Mouse (Mus musculus) lung, postnatal 36 days (tissue): ENCODE measurements at regions not wholly inside any gene's neighbourhood (a gene's known extent, or its start where the extent isn't known, plus 50 kb on each side); places are given as distances from the start of the nearest gene placed in this dataset.

Experiments
- DNase-seq: peaks from one replicate; pipeline ENCODE4 v3.0.0; 2022; ENCODE audit warnings: mixed read lengths

DNA sequence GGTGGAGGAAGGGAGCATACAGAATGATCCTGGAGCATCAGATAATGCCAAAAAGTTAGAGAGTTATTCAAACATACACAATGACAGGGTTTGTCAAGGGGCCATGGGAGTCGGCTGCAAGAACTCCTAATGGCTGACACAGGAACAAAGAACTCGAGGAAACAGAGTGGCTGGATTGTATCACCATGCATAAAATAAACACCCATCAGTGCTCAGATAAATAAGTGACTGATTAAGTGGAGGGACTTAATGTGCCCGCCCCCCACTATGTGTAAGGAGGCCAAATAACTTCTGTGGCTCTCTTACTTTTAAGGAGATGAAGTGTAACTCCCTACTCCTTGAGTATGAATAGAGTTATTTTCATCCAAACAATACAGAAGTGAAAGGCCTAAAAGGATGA is 220.1 kb upstream of the 9630041A04Rik start:
- peak; percentile 5 for DNase-seq

DNA sequence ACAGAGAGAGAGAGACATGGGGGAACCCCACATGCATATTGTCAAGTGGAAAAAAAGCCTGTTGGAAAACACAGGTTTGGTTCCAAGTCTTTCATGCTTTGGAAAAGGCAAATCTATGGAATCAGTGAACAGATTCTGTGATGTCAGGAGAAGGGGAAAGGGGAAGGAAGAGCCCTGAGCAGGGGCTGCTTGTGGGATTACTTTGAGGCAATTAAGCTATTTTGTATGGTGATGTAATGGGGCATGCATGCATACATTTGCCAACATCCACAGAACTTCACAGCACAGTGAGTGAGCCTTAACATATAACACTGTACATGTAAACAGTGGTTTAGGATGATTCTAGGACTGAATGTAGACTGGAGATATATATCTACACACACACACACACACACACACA is 221.0 kb upstream of the 9630041A04Rik start:
- DNase-seq, result no peak

DNA sequence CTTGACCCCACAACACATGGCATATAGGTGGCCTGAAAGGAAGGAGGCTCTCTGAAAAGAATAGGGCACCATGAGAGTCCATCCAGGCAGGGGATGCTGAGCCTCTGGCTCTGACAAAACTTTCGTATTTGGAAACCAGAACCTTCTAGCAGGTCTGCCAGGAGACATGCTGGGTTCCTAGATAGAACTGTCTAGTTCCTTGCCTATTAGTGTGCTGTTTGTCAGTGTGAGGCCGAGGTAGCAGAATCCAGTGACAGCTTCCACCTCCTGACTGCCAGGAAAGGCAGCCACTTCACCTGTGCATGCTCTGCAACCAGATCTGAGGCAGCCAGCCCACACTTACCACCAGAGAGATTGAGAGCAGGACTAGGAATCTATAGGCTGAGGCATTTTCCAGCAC is 245.4 kb upstream of the 9630041A04Rik start:
- DNase-seq, result no peak

DNA sequence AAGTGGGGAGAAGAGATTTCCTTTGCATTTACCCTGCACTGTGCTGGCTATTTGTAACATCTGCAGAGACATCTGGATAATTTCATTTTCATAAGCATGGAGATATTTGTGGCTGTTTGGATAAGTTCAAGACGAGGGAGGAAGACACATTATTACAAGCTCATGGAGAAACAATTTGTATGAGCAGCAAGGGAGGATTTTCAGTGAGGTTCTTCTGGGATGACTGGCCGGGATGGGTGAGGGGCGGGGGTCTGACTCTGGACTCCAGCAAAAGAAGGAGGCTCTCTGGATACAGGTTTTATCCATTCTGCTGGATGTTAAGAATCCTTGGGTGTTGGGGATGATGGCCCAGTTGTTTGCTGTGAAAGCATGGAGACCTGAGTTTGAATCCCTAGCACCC is 246.5 kb upstream of the 9630041A04Rik start:
- DNase-seq, result no peak

DNA sequence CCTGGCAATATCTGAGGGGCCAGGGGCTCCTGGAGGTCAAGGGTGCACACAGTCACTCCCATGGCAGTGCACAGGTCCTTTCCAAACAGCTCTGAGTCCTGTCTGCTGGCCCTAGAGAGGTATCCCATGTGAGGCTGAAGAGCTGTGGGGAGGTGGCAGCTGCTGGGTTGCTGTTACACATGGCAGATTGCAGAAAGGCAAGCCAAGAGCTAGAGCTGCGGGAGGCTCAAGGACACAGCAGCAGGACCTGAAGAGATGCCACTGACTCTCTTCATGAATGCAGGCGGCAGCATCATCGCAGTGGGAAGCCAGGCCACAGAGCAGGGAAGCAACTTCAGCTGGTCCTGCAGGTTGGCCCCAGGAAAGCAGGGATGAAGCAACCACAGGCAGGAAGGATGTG is 247.7 kb upstream of the 9630041A04Rik start:
- DNase-seq, result no peak

DNA sequence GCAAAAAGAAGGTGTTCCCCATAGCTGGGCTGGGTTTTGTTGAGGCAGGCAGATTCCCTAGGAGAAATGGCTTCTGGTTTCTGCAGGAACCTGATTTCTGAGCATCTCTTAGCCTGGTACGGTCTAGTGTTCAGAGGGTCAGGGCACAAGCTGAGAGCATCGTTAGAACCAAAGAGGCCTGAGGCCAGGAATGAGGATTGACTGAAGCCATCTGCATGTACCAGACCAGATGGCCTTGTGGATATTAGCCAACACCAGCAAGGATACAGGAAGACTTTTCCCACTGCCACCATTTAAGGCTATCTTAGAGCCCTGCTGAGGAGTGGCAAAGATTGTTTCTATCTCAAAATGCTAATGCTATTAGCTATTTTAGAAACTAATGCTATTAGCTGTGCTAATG is 248.2 kb upstream of the 9630041A04Rik start:
- peak; percentile 59 for DNase-seq

DNA sequence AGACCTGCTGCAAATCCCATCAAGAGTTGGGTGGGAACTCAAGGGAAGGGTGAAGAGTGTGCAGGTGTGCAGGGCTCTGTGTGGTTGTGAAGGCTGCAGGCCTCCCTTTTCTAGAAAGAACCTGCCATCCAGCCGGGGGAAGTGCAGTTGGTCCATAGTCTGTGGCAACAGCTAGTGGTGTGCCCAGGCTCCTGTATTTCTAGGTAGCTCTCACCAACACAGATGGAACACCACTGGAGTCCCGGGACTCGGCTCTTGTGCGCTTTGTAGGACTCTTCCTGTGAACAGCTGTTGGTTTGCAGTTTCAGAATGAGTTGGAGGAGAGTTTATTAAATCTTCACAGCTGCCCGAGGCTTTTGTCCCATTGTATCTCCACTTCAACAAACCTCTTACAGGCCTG is 248.7 kb upstream of the 9630041A04Rik start:
- DNase-seq, result no peak

DNA sequence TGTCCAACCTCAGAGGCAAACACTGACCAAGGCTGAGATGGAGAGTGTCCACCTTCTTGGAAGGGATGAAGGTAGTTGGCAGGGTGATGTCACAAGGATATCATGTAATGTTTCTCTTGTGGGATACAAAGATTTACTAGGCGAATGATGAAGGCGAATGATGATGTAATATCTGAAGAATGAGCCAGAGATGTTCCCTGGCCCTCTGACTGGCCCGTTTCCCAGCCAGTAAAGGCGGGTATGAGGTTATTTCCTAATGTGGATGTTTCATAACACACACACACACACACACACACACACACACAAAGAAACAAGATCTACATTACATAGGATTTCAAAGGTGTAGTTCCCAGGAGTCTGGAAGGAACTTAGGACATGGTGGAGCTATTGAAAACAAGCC is 249.1 kb upstream of the 9630041A04Rik start:
- DNase-seq, result peak; percentile 39

DNA sequence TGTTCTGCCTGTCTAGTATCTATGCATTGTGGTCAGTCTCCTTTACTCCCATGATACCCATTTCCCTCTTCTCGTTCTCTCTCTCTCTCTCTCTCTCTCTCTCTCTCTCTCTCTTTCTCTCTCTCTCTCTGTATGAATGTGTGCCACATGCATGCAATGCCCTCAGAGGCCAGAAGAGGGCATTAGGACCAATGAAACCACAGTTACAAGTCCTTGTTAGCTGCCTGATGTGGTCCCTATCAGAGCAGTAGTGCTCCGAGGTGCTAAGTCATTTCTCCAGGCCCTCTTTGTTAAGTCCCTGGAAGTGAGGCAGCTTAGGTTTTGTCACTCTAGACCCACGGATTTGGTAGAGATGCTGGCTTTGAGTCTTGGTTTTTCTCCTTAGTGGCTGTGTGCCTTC is 250.2 kb upstream of the 9630041A04Rik start:
- DNase-seq, result peak; percentile 22

DNA sequence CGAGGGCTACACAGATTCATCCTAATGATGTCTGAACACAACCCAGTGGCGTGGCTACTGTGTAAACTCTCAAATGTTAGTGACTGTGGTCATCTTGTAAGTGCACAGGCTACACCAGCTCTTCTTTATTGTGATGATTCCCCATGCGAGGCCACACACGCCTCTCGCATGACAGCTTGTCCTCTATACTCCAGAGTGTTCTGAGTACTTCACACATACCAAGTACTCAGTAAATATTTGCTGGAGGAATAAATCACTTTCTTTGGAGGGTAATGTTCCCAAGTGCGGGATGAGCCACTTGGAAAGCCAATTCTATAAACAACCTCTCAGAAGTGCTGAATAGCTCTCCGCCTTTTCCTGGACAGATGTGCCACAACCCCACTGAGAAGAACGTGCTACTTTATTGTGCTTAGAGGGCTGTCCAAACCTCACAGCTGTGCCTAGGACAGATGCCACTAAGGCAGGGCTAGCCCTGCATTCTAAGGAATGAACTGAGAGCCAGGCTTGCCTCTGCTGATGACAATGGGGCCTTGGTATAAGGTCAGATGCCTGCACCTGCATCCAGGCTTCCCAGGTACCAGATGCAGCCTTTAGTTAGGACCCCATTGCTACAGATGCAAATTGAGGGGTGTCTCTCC is 250.7 kb upstream of the 9630041A04Rik start:
- DNase-seq, result no peak

DNA sequence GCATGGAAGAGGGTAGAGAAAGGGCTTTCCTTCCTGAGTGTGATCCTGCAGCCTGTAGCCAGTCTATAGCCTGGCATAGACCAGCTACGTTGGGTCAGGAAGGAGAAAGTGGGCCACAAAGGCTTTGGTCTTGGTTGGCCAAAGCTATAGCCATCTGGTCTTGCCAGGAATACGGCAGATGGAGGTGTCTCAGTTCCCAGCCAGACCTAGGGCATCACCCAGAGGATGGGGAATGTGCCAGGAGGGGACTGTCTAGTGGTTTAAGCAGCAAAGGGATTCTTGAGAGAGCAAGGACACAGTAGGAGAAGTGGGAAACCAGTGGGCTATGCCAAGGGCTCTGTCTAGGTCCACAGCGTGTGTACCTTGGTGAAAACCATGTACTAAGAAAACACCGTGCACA is 251.3 kb upstream of the 9630041A04Rik start:
- DNase-seq, result no peak

DNA sequence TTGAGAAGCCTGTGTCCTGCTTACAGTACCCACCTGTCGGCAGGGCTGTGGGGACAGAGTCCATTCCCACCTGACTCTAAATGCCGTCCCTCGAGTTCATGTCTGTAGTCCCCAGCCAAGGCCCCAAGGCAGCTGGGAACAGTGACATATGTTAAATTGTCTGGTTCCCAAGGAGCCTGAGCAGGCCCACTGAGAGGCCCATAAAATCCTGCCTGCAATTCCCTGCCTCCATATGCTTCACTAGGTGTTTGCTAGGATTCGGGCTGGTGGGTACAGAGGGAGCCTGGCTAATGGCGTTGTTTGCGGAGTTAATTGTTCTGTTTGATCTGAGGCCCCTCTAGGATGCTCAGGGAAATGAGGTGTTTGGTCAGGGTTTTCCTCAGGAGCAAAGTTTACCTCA is 258.8 kb upstream of the 9630041A04Rik start:
- no peak for DNase-seq

DNA sequence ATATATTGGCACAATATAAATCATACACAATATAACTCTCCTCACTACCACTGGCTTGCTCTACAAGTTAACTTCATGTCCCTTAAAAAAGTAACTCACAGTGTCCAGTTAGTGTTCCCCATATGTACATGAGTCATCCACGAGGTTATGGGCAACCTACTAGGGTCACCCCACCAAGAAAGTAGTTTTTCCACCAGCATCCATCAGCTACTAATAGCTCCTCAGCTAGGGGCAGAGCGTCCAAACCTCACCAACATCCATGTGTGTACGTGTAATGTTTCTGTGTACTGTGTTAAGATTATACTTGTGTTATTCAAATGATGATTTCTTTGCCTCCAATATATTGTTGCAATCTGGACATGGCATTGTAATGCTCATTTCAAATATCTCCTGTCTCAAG is 264.7 kb upstream of the 9630041A04Rik start:
- no peak for DNase-seq

DNA sequence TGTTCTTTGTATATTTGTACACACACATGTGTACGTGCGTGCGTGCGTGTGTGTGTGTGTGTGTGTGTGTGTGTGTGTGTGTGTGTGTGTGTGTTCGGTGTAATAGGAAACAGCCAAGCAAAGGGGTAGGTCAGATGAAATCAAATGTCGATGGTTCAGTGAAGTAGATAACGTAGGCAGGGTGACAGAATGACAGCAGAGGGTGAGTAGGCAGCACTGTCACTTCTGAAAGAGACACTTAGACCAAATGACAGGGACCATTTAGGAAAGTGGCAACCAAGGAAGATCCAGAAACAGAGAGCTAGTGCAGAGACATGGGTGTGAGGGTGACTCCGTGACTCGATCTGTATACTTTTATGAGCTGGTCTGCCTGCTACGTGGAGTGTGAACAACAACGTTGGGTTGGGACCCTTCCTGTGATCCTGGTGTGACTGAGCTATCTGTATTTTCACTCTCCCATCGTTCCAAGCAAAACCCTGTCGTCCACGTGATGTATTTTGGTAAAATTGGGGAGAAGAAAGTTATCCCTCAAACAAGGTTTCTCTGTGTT is 266.5 kb upstream of the 9630041A04Rik start:
- no peak for DNase-seq

DNA sequence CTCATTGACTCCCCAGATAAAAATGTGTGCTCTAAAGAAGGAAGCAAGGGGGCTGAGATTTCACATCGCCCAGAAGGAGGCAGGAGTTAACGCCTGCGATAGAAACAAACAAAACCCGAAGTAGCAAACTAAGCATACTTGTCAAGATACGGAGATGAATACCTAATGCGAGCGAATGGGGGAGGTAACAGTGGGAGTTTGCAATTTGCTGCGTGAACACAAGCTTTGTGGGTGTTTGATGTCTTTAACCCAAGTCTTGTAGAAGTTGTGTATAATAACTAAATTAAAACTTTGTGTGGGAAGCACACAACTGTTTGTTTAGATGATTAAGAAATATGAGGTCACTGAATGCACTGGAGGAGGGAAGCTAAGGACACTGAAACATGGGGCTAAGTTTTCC is 269.0 kb upstream of the 9630041A04Rik start:
- no peak for DNase-seq

DNA sequence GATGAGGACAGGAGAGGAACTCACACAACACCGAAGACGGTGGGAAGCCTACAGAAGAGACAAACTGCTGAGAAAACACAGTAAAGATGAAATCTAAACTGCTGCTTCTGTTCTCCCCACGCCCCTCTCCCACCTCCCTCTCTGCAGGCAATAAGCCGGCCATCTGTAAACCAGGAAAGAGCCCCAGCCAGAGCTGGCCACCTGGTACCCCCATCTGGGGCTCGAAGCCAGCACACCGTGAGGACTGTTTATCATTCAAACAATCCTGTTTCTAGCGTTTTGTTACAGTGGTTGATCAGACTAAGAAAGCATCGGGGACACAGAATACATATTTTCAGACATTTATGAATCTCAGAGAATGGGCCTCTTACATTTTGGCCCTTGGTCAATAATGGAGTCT is 270.0 kb upstream of the 9630041A04Rik start:
- DNase-seq, result no peak

DNA sequence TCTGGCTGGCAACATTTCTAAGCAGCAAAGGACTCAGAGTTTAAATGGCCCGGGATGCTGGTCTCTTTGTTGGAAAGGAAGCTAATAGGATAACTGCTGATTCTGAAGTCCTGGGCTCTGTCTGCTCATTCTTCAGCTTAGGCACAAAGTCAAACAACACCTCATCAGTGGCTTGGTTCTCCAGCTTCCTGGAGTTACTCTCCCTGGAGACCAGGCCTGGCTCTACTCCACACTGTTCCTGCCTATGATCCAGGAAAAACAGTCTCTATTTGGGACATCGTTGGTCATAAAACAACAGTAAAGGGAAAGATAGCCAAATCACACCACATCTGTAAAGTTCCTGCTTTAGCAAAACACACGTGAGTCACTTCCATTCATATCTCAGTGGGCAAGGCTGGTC is 271.3 kb upstream of the 9630041A04Rik start:
- DNase-seq, result peak; percentile 80

DNA sequence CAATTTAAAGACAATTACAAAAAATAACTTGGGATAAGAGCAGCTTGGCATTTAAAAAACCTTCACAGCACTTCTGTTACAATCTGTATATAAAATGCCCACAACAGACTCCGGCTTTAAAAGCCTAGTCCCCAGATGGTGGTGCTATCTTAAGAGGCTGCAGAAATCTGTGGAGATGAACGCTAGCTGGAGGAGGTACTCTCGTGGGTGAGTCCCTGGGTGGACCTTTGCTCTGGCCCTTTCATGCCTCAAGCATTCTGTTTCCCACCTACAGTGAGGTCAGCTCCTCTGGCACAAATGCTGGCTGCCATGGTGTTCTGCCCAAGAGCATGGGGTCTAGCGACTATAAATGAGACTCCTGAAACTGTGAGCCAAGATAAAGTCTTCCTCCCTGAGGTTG is 280.6 kb upstream of the 9630041A04Rik start:
- no peak for DNase-seq

DNA sequence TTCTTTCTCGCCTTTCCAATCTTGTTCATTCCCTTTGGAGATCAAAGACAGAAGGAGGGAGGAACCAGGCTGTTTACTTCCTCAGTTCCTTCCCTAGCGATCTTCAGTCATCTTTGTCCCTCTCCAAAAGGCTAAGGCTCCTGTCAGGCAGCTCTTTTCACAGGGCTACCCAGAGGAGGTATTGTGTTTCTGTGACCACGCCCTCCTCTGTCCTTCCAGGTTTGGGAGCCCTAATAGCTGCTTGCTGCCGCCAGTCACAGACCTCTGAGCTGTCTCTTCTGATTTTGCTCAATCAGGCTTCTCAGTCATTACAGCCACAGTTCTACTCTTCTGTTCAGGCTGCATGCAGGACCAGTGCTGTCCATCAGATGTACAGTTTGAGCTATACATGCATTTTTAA is 290.9 kb upstream of the 9630041A04Rik start:
- no peak for DNase-seq

DNA sequence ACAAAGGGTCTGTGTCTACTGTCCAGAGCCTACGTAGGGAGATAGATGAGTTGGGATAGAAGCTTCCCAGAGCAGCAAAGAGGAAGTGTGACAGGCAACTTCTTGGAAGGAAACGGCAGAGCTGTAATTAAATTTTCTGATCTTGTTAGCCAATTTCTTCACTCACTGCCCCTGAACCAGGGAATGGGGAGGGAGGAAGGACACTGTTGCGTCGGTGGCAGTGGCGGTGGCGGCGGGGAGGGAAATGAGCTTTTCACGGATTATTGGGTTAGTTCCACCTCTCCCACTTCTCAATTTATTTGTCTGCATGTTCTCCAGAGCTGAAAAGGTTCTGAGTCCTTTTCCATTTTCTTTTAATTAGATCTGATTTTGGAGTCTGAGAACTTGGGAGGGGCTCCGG is 298.4 kb upstream of the 9630041A04Rik start:
- DNase-seq, result peak; percentile 12

DNA sequence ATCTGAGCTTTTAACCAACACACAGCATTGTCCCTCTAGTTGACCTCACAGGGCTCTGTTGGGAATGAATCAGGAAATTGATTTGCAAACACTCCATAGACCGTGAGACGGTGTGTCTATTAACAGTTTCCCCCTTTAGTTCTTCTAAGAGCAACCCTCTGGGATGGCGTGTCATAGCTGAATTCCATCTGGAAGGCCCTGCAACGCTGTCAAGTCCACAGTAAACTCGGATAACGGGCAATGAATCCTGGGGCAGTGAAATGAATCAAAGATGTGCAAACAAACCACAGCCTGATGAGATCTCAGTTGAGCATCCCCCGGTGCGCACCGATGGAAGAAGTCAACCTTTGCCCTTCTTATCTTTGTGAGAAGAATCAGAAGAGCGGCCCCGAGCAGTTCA is 302.3 kb upstream of the 9630041A04Rik start:
- DNase-seq, result no peak

DNA sequence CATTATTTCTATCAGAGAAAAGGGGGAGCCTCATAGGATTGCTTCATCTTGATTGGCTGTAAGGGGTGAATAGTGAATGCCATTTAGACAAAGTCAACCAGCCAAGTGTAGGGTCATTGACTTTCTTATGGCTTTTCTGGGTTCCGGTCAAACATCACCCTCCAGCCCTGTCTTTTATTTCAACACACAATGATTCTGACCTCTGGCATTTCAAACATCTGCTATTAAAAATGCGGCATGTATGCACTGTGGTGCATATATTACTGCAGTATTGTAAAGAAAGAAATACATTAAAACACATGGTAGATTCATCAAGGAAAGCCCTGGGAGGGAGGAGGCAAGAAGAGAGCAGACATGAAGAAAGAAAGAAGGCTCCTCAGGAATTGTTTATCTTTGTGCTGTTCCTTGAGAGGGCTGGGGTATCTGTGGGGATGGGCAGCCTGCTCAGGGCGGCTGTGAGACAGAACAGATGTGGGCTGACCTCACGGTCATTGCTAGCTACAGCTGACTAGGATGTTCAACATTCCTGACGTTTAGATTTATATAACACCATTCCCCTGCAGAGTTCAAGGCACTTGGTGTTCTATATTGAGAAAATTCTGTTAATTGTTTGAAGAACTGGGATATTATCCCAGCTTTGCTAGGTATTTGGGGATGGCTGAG is 303.5 kb upstream of the Ppp2r3a start:
- peak; percentile 69 for DNase-seq

DNA sequence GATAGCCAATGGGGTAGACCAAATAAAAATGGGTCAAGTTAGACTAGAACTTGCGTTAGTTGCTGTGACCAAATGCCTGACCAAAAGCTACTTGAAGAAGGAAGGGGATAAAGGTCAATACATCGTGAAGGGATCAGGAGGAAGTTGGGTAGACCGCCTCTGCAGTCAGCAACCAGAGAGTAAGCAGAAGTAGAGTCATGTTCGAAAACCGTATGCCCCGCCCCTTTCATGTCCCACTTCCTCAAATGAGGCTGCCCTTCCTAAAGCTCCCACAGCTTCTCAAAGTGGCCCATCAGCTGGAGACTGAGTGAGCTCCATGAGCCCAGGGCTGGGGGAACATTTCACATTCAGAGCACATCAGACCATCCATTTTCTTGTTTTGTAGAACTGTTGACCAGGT is 301.2 kb upstream of the Ppp2r3a start:
- DNase-seq, result peak; percentile 71

DNA sequence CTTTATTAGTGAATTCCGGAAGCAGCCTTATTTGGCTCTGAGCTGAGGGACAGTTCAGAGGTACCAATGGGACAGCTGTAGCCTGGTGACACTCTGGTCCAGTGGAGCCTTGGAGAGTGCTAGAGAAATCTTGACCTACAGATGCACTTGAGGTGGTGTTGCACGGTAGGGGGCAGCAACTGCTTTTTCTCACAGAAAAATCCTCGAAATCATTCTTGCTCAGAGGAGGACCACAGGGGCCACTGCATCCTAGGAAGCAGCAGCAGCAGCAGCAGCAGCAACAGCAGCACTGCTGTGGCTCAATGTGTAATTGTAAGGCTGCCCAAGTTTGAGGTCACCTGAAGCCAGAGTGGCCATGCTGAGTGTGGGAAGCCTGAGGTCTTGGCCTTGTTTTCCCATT is 299.7 kb upstream of the Ppp2r3a start:
- peak; percentile 10 for DNase-seq
